Mouse (Mus musculus): ENCODE results near the gene Gm49373. TPM values are rescaled to one million over a fixed set of nuclear protein-coding genes. Genes with fewer than 3 reads are reported as not detected.
A peak's percentile ranks its signal among the peaks of the same experiment; 100 is the strongest.
"Not testable (repeated sequence)": the region's sequence is repeated elsewhere in the genome, so short reads cannot be mapped to it uniquely, and the experiment has no call there.

Gene Gm49373
- polyA plus RNA-seq, 1 experiment: 1.6 TPM

DNA sequence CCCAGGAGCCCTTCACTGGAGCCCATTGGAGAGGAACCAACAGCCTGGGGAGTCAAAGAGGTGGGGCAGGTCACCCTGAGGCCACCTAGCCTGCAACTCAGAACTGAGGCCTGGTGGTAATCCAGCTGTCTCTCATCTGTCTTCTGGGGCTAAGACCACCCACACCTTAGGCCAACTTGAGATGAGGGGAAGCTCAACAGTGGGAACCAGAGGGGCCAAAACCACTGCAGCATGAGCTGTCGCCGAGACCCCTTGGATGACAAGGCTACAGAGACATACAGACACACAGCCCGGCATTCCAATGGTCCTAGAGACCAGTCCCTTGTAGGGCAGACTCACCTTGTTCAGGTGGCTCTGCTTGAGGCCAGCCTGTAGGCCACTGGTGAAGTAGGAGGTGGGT, 2.7 kb upstream of the Gm49373 start:
- no peak for DNase-seq (ENCODE audit: extremely low spot score in 1 of 2, low spot score in 1 of 2)

DNA sequence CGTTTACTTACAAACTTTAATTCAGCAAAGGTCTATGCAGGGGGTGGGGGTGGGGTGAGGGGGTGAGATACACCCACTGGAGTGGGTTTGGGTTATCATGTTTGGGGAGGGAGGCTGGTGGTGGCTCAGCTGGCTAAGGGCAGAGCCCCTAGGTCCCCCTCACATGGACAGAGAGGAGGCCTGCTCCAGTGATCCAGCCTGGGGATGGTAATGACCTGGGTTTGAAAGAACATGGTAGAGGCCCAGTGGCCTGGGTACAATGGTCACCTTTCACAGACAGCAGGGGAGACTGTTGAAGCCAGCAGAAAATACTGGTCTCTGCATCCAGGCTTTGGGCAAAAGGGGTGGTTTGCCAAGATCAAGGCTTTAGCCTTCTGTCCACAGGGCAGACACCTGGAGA, 1.3 kb upstream of the Gm49373 start:
- DNase-seq (ENCODE audit: extremely low spot score in 1 of 2, low spot score in 1 of 2): no peak

DNA sequence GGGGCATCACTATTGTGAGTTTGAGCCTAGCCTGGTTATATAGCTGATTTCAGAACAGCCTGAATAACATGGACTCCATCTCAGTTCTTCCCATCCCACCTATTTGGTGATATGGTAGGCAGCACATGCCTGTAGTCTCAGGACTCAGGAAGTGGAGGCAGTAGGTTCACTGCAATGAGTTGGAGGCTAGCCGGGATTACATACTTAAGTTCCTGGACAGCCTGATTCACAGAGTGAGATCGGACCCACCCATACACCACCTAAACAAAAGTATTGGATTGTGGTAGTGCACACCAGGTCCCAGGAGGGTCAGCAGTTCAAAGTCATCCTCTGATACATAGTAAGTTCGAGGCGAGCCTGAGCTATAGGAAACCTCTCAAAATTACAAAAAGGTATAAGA, 255 bp downstream of the Gm49373 start:
- DNase-seq (ENCODE audit: extremely low spot score in 1 of 2, low spot score in 1 of 2): peak in 1 of 2 experiments; percentile 38

DNA sequence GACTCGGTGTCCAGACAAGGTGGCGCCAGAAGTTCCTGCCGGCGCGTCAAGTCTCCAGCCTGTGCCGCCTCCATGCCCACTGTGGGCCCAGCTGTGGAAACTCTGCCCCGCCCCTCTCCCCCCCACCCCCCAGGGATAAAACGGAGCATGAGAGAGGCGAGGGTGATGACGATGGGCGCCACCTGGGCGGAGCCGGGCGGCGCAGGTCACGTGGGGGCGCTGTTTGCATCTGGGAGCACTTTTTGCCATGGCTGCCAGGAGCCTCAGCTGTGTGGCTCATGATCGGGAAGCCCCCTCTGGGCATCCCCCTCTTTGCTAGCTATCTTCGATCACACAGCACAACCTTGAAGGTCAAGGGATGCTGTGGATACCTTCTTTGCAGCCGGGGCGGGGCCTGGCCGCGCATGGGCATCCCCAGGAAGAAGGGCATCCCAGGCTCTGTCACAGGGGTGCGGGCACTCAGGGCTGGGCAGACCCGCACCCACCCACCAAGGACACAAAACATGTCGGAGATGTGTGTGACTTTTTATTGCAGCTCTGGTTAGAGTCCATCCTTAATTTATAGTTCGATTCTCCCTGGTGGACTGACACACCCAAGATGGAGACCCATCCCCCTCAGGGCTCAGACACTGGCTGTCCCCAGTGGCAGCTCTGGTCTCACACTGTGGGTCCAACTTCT, 5.8 kb downstream of the Gm49373 start, which contains the start of gene Zglp1:
TSS of gene Zglp1 (minus strand) at position 88 of the 679 bp plus-strand sequence.
- DNase-seq (ENCODE audit: extremely low spot score in 1 of 2, low spot score in 1 of 2): no peak

DNA sequence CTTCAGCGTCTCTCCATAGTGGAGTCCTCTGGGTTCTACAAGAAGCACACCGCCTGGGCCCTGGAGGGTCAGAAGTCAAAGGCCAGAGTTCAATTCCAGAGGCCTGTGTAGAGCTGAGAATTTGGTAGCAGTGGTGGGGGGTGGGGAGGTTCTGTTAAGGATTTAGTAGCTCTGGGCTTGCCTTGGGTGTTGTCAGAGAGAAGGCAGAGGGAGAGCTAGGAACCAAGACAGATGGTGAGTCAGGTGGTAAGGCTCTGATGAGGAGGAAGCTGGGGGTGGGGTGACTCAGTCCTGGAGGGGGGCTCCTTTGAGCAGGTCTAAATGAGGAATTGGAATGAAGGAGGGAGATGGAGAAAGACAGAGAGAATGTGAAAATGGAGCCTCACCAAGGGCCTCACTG, 10.0 kb downstream of the Gm49373 start:
- DNase-seq (ENCODE audit: extremely low spot score in 1 of 2, low spot score in 1 of 2): peak; percentile 81 to 86

DNA sequence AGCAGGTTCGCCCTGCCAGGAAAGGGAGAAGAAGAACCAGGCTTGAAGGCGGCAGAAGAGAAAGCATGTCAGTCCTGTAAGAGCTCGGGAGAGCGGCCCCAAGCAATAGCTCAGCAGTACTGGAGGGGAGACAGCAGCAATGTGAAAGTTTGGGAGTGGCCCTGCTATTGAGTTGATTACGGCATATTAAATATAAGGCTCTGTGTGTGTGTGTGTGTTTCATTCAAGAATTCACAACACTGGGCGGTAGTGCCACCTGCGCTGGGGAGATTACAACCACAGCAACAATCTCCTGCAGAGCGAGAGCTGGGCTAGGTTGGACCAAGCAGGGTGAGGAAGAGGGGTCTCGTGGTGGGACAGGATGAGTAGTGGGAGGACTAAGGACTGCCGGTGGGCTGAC, 21.3 kb downstream of the Gm49373 start:
- DNase-seq (ENCODE audit: extremely low spot score in 1 of 2, low spot score in 1 of 2): no peak

DNA sequence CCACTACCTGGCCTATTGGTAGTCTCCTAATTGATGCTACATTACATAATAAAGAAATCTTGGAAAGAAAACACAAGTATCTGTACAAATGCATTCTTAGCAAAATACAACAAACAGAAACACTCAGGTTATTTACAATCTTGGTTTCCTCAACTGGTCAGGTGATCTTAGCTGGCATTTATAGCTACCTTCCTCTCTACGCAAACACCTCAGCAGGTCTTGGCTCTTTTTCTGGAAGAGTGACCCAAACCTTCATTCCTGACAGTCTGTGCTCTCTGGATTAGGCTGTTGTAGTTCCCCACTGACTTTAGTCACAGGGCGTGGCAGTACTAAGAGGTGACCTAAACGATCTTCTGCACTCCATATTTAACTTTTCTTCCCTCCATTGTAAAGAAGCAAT, 27.7 kb downstream of the Gm49373 start:
- DNase-seq (ENCODE audit: extremely low spot score in 1 of 2, low spot score in 1 of 2): no peak

DNA sequence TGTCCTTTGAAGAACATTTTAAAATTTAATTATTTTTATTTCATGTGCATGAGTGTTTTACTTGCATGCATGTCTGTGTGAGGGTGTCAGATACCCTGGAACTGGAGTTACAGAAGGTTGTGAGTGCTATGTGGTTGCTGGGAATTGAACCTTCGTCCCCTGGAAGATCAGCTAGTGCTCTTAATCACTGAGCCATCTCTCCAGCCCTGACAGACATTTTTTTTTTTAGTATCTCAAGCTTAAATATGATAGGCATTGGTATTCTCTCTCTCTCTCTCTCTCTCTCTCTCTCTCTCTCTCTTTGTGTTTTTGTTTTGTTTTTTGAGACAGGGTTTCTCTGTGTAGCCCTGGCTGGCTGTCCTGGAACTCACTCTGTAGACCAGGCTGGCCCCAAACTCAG, 28.1 kb downstream of the Gm49373 start:
- not testable (repeated sequence) for DNase-seq (ENCODE audit: extremely low spot score in 1 of 2, low spot score in 1 of 2)

DNA sequence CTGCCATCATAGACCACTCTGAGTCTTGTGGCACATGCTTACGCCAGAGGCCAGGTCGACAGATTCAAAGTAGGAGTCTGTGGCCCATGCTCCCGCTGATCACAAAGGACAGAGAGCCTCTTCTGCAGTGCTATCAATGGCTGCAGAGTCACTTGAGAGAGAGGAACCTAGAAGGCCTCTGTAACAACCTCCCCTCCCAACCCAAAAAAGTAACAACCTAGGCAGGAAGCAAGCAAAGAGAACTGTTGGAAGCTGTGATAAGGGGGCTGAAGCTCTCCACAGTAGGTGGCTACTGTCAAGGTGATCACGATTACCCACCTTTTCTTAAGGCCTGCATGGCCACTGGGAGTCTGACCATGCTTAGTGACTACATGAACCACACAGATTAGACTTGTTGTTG, 29.3 kb downstream of the Gm49373 start:
- DNase-seq (ENCODE audit: extremely low spot score in 1 of 2, low spot score in 1 of 2): no peak

DNA sequence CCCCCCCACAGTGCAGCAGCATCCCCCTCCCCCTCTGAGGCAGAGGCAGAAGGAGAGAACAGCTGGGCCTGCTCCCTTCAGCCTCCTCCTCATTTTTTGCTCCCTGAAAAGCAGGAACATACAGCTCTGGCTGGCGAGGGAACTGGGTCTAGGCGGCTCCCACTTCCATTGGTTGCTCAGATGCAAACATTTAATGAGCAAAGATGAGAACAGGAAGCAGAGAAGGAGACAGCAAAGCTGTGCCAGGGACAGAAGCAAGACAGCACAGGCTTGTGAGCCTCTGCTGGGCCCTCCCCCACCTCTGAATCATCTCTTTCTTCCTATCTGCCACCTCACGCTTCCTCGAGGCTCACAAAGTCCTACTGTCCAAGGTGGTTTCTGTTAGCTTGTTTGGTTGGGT, 31.6 kb downstream of the Gm49373 start:
- peak; percentile 91 to 92 for DNase-seq (ENCODE audit: extremely low spot score in 1 of 2, low spot score in 1 of 2)

DNA sequence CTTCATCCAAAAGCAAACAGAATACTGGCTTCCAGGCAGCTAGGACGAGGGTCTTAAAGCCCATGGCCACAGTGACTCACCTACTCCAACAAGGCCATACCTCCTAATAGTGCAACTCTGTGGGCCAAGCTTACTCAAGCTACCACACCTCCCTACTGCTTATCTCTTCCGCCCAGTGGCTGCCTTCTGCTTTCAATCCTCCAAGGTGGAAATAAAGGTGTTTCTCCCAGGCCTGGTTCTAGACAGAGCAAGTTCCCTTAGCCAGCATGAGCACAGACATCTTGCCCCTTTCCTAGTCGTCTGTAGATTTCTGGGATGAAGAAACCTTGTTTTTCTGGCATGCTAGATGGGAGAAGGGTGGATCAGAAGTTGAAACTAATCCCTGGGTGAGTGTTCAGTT, 33.1 kb downstream of the Gm49373 start:
- DNase-seq (ENCODE audit: extremely low spot score in 1 of 2, low spot score in 1 of 2): no peak

DNA sequence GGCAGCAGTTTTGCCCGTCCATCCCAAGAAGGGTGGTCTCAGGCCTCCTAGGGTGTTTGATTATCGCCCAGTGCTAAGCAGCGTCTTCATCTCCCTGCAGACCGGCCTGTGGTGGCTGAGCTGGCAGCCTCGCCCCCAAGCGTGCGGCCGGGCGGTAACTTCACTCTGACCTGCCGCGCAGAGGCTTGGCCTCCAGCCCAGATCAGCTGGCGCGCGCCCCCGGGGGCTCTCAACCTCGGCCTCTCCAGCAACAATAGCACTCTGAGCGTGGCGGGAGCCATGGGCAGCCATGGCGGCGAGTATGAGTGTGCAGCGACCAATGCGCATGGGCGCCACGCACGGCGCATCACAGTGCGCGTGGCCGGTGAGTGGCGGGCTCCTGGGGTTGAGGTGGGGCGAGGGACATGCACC, 35.4 kb downstream of the Gm49373 start:
- DNase-seq (ENCODE audit: extremely low spot score in 1 of 2, low spot score in 1 of 2): peak in 1 of 2 experiments; percentile 36

DNA sequence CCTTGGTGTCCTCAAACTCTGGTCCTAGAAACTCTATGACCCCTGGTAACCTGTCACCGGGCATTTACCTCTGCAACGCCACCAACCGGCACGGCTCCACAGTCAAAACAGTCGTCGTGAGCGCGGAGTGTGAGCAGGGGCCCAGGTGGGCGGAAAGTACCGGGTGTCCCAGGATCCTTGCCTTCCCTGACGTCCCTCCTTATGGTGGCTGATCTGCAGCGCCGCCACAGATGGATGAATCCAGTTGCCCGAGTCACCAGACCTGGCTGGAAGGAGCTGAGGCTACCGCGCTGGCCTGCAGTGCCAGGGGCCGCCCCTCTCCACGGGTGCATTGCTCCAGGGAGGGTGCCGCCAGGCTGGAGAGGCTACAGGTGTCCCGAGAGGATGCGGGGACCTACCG, 36.2 kb downstream of the Gm49373 start:
- no peak for DNase-seq (ENCODE audit: extremely low spot score in 1 of 2, low spot score in 1 of 2)

DNA sequence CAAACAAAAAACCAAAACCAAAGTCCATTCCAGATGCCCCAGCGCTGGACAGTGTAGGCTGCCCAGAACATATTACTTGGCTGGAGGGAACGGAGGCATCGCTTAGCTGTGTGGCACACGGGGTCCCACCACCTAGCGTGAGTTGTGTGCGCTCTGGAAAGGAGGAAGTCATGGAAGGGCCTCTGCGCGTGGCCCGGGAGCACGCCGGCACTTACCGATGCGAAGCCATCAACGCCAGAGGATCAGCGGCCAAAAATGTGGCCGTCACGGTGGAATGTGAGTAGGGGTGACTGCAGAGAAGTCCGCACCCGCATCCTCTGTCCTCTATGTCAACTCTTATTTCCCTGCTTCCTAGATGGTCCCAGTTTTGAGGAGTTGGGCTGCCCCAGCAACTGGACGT, 36.7 kb downstream of the Gm49373 start:
- no peak for DNase-seq (ENCODE audit: extremely low spot score in 1 of 2, low spot score in 1 of 2)

DNA sequence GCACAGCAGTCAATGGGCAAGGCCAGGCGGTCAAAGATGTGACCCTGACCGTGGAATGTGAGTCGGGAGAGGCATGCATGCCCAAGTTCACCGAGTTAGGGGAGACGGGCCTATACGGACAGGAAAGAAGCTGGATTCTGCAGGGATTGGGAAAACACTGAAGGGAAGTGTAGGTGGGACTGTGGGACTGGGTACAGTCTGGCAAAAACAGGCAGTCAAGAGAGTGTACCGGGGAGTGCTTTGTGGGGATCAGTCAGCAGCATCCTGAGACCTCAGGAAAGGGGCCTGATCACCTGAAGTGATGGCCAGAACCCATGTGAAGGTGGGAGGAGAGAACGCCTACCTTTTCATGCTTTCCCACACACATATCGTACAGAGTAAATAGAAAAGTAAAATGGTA, 37.3 kb downstream of the Gm49373 start:
- peak in 1 of 2 experiments; percentile 33 for DNase-seq (ENCODE audit: extremely low spot score in 1 of 2, low spot score in 1 of 2)

DNA sequence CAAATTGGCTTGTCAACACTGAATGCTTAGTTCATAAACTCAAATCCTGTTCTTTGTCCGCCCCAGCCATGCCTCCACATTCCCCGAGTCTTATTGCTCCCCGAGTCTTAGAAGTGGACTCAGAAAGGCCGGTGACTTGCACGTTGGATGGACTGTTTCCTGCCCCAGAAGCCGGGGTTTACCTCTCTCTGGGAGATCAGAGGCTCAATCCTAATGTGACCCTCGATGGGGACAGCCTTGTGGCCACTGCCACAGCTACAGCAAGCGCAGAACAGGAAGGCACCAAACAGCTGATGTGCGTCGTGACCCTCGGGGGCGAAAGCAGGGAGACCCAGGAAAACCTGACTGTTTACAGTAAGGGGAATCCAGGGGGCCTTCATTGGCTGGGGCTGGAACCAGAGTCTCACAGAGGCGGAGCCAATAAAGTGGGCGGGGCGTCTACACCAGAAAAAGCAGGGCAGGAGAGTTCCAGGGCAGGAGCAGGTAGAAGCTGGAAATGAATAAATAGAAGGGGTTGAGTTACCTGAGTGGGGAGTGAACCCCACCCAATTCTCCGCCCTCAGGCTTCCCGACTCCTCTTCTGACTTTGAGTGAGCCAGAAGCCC, 38.3 kb downstream of the Gm49373 start:
- no peak for DNase-seq (ENCODE audit: extremely low spot score in 1 of 2, low spot score in 1 of 2)

DNA sequence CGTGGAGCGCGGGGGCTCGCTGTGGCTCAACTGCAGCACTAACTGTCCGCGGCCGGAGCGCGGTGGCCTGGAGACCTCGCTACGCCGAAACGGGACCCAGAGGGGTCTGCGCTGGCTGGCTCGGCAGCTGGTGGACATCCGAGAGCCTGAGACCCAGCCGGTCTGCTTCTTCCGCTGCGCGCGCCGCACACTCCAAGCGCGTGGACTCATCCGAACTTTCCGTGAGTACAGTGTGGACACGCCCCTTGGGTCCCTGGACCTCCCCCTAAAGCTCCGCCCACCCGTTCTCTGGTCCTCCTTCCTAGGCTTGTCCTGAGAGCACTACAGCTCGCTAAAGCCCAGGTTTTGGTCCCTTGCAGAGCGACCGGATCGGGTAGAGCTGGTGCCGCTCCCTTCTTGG, 39.8 kb downstream of the Gm49373 start:
- peak in 1 of 2 experiments; percentile 79 for DNase-seq (ENCODE audit: extremely low spot score in 1 of 2, low spot score in 1 of 2)

DNA sequence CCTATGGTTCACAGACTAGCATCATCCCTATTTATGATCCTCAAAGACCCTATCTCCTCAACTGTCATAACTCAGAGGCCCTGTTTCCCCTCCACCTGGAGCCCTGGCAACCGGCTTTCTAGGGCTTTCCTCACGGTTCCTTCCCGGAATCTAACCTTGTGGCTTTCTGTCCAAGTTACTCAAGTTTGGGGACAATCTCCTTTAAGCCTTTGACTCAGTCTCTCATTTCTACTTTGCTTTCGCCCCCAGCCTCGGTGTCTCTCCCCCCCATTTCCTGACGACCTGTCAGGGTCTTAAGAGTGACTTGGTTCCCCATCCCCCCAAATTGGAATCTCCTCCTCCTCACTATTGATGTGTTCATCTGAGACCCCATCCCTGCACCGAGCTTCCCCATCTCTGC, 40.4 kb downstream of the Gm49373 start:
- no peak for DNase-seq (ENCODE audit: extremely low spot score in 1 of 2, low spot score in 1 of 2)

DNA sequence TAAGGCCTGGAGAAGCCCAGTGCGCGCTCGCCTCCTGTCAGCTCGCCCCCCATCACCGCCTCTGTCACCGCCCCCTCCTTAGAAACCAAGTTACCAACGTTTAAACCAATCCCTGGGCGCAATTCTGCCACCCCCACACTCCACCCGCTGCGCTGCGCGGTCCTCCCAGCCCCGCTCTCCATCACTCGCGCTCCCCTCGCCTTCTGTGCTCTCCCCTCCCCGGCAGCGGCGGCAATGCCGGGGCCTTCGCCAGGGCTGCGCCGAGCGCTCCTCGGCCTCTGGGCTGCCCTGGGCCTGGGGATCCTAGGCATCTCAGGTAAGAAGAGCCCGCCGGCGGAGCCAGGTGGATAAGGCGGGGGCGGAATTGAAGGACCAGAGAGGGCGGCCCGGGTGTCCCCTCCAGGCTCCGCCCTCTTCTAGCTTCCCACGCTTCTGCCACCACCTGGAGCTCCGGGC, 41.0 kb downstream of the Gm49373 start, which contains the start of gene Icam5:
TSS of gene Icam5 (plus strand) at position 178 of the 456 bp plus-strand sequence.
- DNase-seq (ENCODE audit: extremely low spot score in 1 of 2, low spot score in 1 of 2): peak in 1 of 2 experiments; percentile 91

DNA sequence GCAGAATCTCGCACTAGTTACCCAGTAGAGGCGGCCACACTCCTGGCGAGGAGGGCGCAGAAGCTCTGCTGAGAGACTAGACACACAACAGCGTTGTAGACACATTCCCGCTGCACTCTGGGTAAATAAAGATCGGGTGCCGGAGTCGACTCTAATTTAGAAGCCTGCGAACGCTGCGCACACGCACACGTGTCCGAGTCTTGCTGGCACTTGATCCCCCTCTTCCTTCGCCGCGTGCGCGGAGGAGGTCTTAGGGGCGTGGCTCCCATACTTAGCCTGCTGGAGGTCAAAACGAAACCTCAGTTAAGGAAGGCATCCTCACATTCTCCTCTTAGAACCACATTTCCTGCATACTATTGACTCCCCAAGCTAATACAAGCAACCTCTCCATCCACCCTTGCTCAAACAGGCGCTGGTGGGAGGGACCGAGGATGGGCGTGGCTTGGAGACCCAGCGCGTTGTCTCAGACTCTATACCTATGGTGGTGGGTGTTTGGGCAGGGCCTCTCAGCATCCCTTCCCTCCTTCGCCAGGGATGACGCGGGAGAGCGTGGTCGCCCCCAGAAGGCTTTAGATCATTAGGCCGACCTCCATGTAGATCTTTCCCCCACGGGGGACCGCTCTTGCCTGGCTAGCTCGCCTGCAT, 41.5 kb downstream of the Gm49373 start:
- DNase-seq (ENCODE audit: extremely low spot score in 1 of 2, low spot score in 1 of 2): peak; percentile 79 to 84

DNA sequence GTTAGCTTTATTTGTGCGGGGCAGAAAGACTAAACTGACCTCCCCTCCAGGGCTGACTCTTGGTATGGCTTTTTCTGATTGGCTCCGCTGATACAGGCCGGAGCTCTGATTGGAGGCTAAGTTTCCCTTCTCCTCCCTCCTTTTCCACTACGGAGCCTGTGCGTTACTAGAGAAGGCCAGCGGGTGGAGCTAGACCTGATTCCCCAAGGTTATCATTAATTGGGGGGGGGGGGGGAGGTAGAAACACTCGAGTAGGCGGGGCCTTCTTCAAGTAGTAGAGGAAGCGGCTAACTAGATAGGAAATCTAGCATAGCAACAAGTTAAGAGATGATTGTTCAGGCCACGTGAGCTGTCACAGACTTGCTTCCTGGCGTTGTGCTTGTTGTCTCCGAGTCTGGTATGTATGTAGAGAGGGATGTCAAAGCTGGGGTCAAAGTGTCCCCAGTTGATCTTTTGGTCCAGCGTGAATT, 42.1 kb downstream of the Gm49373 start:
- peak; percentile 78 to 92 for DNase-seq (ENCODE audit: extremely low spot score in 1 of 2, low spot score in 1 of 2)
